Mouse (Mus musculus) c-Kit-positive CD71-negative TER-119-negative erythroid progenitor cells, embryonic 14.5 days (primary cell): ENCODE measurements around the gene Gm10073.
"Not testable (repeated sequence)": the region's sequence is repeated elsewhere in the genome, so short reads cannot be mapped to it uniquely, and the experiment has no call there.

Source experiments
- DNase-seq: peaks from one replicate; pipeline ENCODE4 v3.0.0-alpha.2; 2013; ENCODE audit warnings: low read depth

The Gm10073 gene

GRCm38 (mm10) chr8:106573168-106573567, at the start of gene Gm10073:
Gene Gm10073 (minus strand): TSS chr8:106573461.
- DNase-seq: not testable (repeated sequence)

GRCm38 (mm10) chr8:106623016-106623415, 49.8 kb upstream of the Gm10073 start:
- no peak for DNase-seq

- no peak for DNase-seq
Measured at GRCm38 (mm10) chr8:106620488-106620887, 47.2 kb upstream of the Gm10073 start.

- DNase-seq: no peak
Measured at GRCm38 (mm10) chr8:106619549-106620245, 46.4 kb upstream of the Gm10073 start.

- no peak for DNase-seq
Measured at GRCm38 (mm10) chr8:106618324-106618723, 45.1 kb upstream of the Gm10073 start.

- DNase-seq: no peak
Measured at GRCm38 (mm10) chr8:106617865-106618264, 44.6 kb upstream of the Gm10073 start.

GRCm38 (mm10) chr8:106617196-106617595, 43.9 kb upstream of the Gm10073 start:
- DNase-seq: no peak

- no peak for DNase-seq
Measured at GRCm38 (mm10) chr8:106616679-106617078, 43.4 kb upstream of the Gm10073 start.

- no peak for DNase-seq
Measured at GRCm38 (mm10) chr8:106615661-106616299, 42.5 kb upstream of the Gm10073 start.

GRCm38 (mm10) chr8:106614704-106615103, 41.4 kb upstream of the Gm10073 start:
- no peak for DNase-seq

GRCm38 (mm10) chr8:106612047-106612446, 38.8 kb upstream of the Gm10073 start:
- no peak for DNase-seq

GRCm38 (mm10) chr8:106610958-106611640, 37.8 kb upstream of the Gm10073 start:
- DNase-seq: no peak

- DNase-seq: no peak
Measured at GRCm38 (mm10) chr8:106609076-106609903, 36.0 kb upstream of the Gm10073 start.

- DNase-seq: no peak
Measured at GRCm38 (mm10) chr8:106608425-106608824, 35.2 kb upstream of the Gm10073 start.

GRCm38 (mm10) chr8:106607783-106608182, 34.5 kb upstream of the Gm10073 start:
- DNase-seq: not testable (repeated sequence)

GRCm38 (mm10) chr8:106606601-106607145, 33.4 kb upstream of the Gm10073 start:
- no peak for DNase-seq

GRCm38 (mm10) chr8:106606121-106606520, 32.9 kb upstream of the Gm10073 start:
- no peak for DNase-seq

GRCm38 (mm10) chr8:106605657-106606056, 32.4 kb upstream of the Gm10073 start:
- DNase-seq: no peak

- no peak for DNase-seq
Measured at GRCm38 (mm10) chr8:106603933-106604332, 30.7 kb upstream of the Gm10073 start.

- no peak for DNase-seq
Measured at GRCm38 (mm10) chr8:106603131-106603819, 30.0 kb upstream of the Gm10073 start, which contains the start of gene Cdh1. Gene Cdh1 (plus strand): TSS chr8:106603351.
